Mouse (Mus musculus): Measurements from ENCODE around the gene Ctbp2.
"Not testable (repeated sequence)": the region's sequence is repeated elsewhere in the genome, so short reads cannot be mapped to it uniquely, and the experiment has no call there.

Ctbp2 gene

GRCm38 (mm10) chr7:133117815-133118214 is 6.3 kb downstream of the Ctbp2 start:
- no peak for DNase-seq

- no peak for DNase-seq
Measured at GRCm38 (mm10) chr7:133116542-133116941, 7.6 kb downstream of the Ctbp2 start.

- DNase-seq = no peak
Measured at GRCm38 (mm10) chr7:133115886-133116285, 8.3 kb downstream of the Ctbp2 start.

GRCm38 (mm10) chr7:133114847-133115470 is 9.2 kb downstream of the Ctbp2 start:
- no peak for DNase-seq

- DNase-seq = no peak
Measured at GRCm38 (mm10) chr7:133113185-133113895, 10.8 kb downstream of the Ctbp2 start.

- DNase-seq = no peak
Measured at GRCm38 (mm10) chr7:133112351-133112831, 11.8 kb downstream of the Ctbp2 start.

GRCm38 (mm10) chr7:133109442-133109841 is 14.7 kb downstream of the Ctbp2 start:
- no peak for DNase-seq

GRCm38 (mm10) chr7:133108695-133109094 is 15.5 kb downstream of the Ctbp2 start:
- DNase-seq = peak; percentile 40

- DNase-seq = no peak
Measured at GRCm38 (mm10) chr7:133102578-133102977, 21.6 kb downstream of the Ctbp2 start.

GRCm38 (mm10) chr7:133101070-133101469 is 23.1 kb downstream of the Ctbp2 start:
- DNase-seq = no peak

GRCm38 (mm10) chr7:133100178-133100577 is 24.0 kb downstream of the Ctbp2 start:
- no peak for DNase-seq

GRCm38 (mm10) chr7:133099266-133099665 is 24.9 kb downstream of the Ctbp2 start:
- DNase-seq = no peak

- no peak for DNase-seq
Measured at GRCm38 (mm10) chr7:133098118-133098793, 25.9 kb downstream of the Ctbp2 start.

- not testable (repeated sequence) for DNase-seq
Measured at GRCm38 (mm10) chr7:133095610-133096009, 28.5 kb downstream of the Ctbp2 start.

GRCm38 (mm10) chr7:133094711-133095495 is 29.3 kb downstream of the Ctbp2 start:
- DNase-seq = no peak

- no peak for DNase-seq
Measured at GRCm38 (mm10) chr7:133094161-133094560, 30.0 kb downstream of the Ctbp2 start.

GRCm38 (mm10) chr7:133093731-133094130 is 30.4 kb downstream of the Ctbp2 start:
- no peak for DNase-seq

GRCm38 (mm10) chr7:133090641-133091040 is 33.5 kb downstream of the Ctbp2 start:
- DNase-seq = no peak

GRCm38 (mm10) chr7:133089621-133090260 is 34.4 kb downstream of the Ctbp2 start:
- no peak for DNase-seq

- peak; percentile 56 for DNase-seq
Measured at GRCm38 (mm10) chr7:133088830-133089261, 35.3 kb downstream of the Ctbp2 start.

- DNase-seq = no peak
Measured at GRCm38 (mm10) chr7:133088411-133088810, 35.7 kb downstream of the Ctbp2 start.

- no peak for DNase-seq
Measured at GRCm38 (mm10) chr7:133085408-133085807, 38.7 kb downstream of the Ctbp2 start.
